Mouse (Mus musculus) erythroblast, embryonic 14.5 days (primary cell): Measurements from ENCODE around the gene Slc6a17.

Experiments
- GATA1 ChIP-seq: IDR thresholded peaks from 2 replicates; pipeline ENCODE4 v1.6.1; 2012; ENCODE audit warnings: low read length, inconsistent platforms, mixed read lengths
- TAL1 ChIP-seq: IDR thresholded peaks from 3 replicates; pipeline ENCODE4 v1.6.1; 2012; ENCODE audit warnings: low read length, inconsistent platforms, mixed read lengths

DNA sequence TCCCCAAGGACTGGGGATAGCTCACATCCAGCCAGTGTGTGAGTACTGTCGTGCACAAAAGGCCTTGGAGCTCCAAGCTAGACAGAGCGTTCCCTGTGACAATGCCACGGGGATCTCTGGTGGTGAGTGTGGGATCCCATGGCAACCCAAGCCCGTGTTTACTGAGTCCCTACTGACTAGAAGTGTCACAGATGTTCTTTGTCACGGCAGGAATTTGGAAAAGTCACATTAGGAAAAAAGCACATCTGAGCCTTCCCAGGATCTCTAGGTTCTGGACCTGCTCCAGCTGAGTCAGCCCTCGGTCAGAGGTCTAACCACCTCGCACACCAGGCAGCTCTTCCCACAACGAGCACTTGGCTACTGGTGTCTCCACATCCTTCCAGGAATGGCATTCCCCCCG, 84.2 kb downstream of the Slc6a17 start:
- no peak for TF ChIP-seq GATA1
- no peak for TF ChIP-seq TAL1
